Mouse (Mus musculus): ENCODE data around the gene Miox. TPM values are rescaled to one million over a fixed set of nuclear protein-coding genes. Genes with fewer than 3 reads are reported as not detected.
A peak's percentile ranks its signal among the peaks of the same experiment; 100 is the strongest.

The Miox gene
- polyA plus RNA-seq, 1 experiment from 2014 or later, result not detected

GRCm38 (mm10) chr15:89350447-89350846, 16.2 kb downstream of the Miox start:
- Histone ChIP-seq H3K4me3 (ENCODE audit: low read depth, low read length) (no peak overlapping the region), H3K9me3 (ENCODE audit: control insufficient read depth, low read length) (no peaks in the 10 kb centered on the region), H3K36me3 (ENCODE audit: control insufficient read depth, insufficient read depth, low read length) (peaks cover 19% of the 10 kb centered on the region), H3K4me1 (replicated peaks; ENCODE audit: control insufficient read depth, insufficient read depth) (peaks cover 2% of the 10 kb centered on the region; the same call in 1 of the 2 replicates), H3K9ac (ENCODE audit: low read length) (no peak overlapping the region), H3K27ac (replicated peaks) (no peak overlapping the region), H3K4me2 (replicated peaks; ENCODE audit: low read depth) (no peak overlapping the region), H3K27me3 (ENCODE audit: control insufficient read depth, insufficient read depth, low read length) (no peaks in the 10 kb centered on the region)
- TF ChIP-seq EP300 (optimal IDR thresholded peaks at IDR 0.05) (no peak), CTCF (IDR thresholded peaks at IDR 0.05; ENCODE audit: low read depth) (no peak)
- DNase-seq (ENCODE audit: low spot score) (no peak), ATAC-seq (ENCODE audit: low FRiP score, low TSS enrichment) (no peak)
- WGBS, result 76% methylated on average over 5 of the region's 5 CpGs

DNA sequence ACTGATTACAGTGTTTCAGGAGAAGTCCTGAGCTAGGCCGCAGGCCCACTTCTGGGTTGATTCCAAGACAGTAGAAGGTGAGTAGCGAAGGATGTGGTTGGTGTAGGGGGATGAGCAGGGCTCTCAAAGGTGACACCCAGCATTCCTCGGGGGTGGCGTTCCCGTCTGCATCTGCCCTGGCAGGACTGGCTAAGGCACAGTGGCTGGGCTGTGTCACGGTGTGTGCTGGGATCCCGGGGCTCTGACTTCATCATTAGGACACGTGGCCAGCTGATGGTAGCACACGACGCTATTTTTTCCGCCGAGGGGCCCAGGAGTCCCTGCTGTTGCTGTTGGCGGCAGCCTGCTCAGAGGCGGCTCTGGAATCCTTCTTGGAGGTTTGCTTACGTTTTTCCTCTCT, 17.1 kb downstream of the Miox start:
- H3K9me3 ChIP-seq (ENCODE audit: control insufficient read depth, low read length), result no peaks in the 10 kb centered on the region
- TF ChIP-seq EP300 (optimal IDR thresholded peaks at IDR 0.05), result no peak
- TF ChIP-seq CTCF (IDR thresholded peaks at IDR 0.05; ENCODE audit: low read depth), result no peak
- H3K9ac ChIP-seq (ENCODE audit: low read length), result no peak overlapping the region
- ATAC-seq (ENCODE audit: low FRiP score, low TSS enrichment) (no peak), DNase-seq (ENCODE audit: low spot score) (no peak)
- peaks cover 2% of the 10 kb centered on the region; the same call in 1 of the 2 replicates for H3K4me1 ChIP-seq (replicated peaks; ENCODE audit: control insufficient read depth, insufficient read depth)
- H3K27me3 ChIP-seq (ENCODE audit: control insufficient read depth, insufficient read depth, low read length), result no peaks in the 10 kb centered on the region
- peaks cover 19% of the 10 kb centered on the region for H3K36me3 ChIP-seq (ENCODE audit: control insufficient read depth, insufficient read depth, low read length)
- H3K4me2 ChIP-seq (replicated peaks; ENCODE audit: low read depth), result no peak overlapping the region
- H3K27ac ChIP-seq (replicated peaks), result no peak overlapping the region
- WGBS, result 86% methylated on average over 15 of the region's 15 CpGs
- H3K4me3 ChIP-seq (ENCODE audit: low read depth, low read length), result no peak overlapping the region

GRCm38 (mm10) chr15:89352054-89352453, 17.9 kb downstream of the Miox start:
- no peak overlapping the region for H3K4me3 ChIP-seq (ENCODE audit: low read depth, low read length)
- TF ChIP-seq EP300 (optimal IDR thresholded peaks at IDR 0.05) (no peak), CTCF (IDR thresholded peaks at IDR 0.05; ENCODE audit: low read depth) (no peak)
- no peaks in the 10 kb centered on the region for H3K27me3 ChIP-seq (ENCODE audit: control insufficient read depth, insufficient read depth, low read length)
- ATAC-seq (ENCODE audit: low FRiP score, low TSS enrichment) (no peak), DNase-seq (ENCODE audit: low spot score) (no peak)
- H3K27ac ChIP-seq (replicated peaks), result no peak overlapping the region
- H3K9ac ChIP-seq (ENCODE audit: low read length), result no peak overlapping the region
- no peak overlapping the region for H3K4me2 ChIP-seq (replicated peaks; ENCODE audit: low read depth)
- WGBS, result 85% methylated on average over 14 of the region's 14 CpGs
- no peaks in the 10 kb centered on the region for H3K9me3 ChIP-seq (ENCODE audit: control insufficient read depth, low read length)
- peaks cover 2% of the 10 kb centered on the region; the same call in 1 of the 2 replicates for H3K4me1 ChIP-seq (replicated peaks; ENCODE audit: control insufficient read depth, insufficient read depth)
- peaks cover 19% of the 10 kb centered on the region for H3K36me3 ChIP-seq (ENCODE audit: control insufficient read depth, insufficient read depth, low read length)

GRCm38 (mm10) chr15:89352795-89353194, 18.6 kb downstream of the Miox start:
- no peaks in the 10 kb centered on the region for H3K9me3 ChIP-seq (ENCODE audit: control insufficient read depth, low read length)
- 93% methylated on average over 12 of the region's 12 CpGs for WGBS
- DNase-seq (ENCODE audit: low spot score) (no peak), ATAC-seq (ENCODE audit: low FRiP score, low TSS enrichment) (no peak)
- no peak overlapping the region for H3K4me2 ChIP-seq (replicated peaks; ENCODE audit: low read depth)
- no peak overlapping the region for H3K27ac ChIP-seq (replicated peaks)
- peaks cover 2% of the 10 kb centered on the region; the same call in 1 of the 2 replicates for H3K4me1 ChIP-seq (replicated peaks; ENCODE audit: control insufficient read depth, insufficient read depth)
- H3K36me3 ChIP-seq (ENCODE audit: control insufficient read depth, insufficient read depth, low read length), result peaks cover 19% of the 10 kb centered on the region
- TF ChIP-seq CTCF (IDR thresholded peaks at IDR 0.05; ENCODE audit: low read depth), result no peak
- H3K27me3 ChIP-seq (ENCODE audit: control insufficient read depth, insufficient read depth, low read length), result no peaks in the 10 kb centered on the region
- no peak overlapping the region for H3K4me3 ChIP-seq (ENCODE audit: low read depth, low read length)
- H3K9ac ChIP-seq (ENCODE audit: low read length), result no peak overlapping the region

- WGBS, result 94% methylated on average over 16 of the region's 16 CpGs
- DNase-seq (ENCODE audit: low spot score) (no peak), ATAC-seq (ENCODE audit: low FRiP score, low TSS enrichment) (no peak)
- Histone ChIP-seq H3K27me3 (ENCODE audit: control insufficient read depth, insufficient read depth, low read length) (no peaks in the 10 kb centered on the region), H3K4me2 (replicated peaks; ENCODE audit: low read depth) (no peak overlapping the region), H3K4me1 (replicated peaks; ENCODE audit: control insufficient read depth, insufficient read depth) (peaks cover 2% of the 10 kb centered on the region; the same call in 1 of the 2 replicates), H3K9ac (ENCODE audit: low read length) (no peak overlapping the region), H3K27ac (replicated peaks) (no peak overlapping the region), H3K4me3 (ENCODE audit: low read depth, low read length) (no peak overlapping the region), H3K9me3 (ENCODE audit: control insufficient read depth, low read length) (no peaks in the 10 kb centered on the region), H3K36me3 (ENCODE audit: control insufficient read depth, insufficient read depth, low read length) (peaks cover 19% of the 10 kb centered on the region)
- TF ChIP-seq CTCF (IDR thresholded peaks at IDR 0.05; ENCODE audit: low read depth) (no peak), EP300 (optimal IDR thresholded peaks at IDR 0.05) (no peak)
These were observed 19.6 kb downstream of the Miox start for GRCm38 (mm10) chr15:89353837-89354236.

GRCm38 (mm10) chr15:89354455-89354854, 20.3 kb downstream of the Miox start:
- Histone ChIP-seq H3K9me3 (ENCODE audit: control insufficient read depth, low read length) (no peaks in the 10 kb centered on the region), H3K4me3 (ENCODE audit: low read depth, low read length) (peak overlapping the region; percentile 76), H3K4me1 (replicated peaks; ENCODE audit: control insufficient read depth, insufficient read depth) (peaks cover 2% of the 10 kb centered on the region; the same call in 1 of the 2 replicates), H3K9ac (ENCODE audit: low read length) (peak overlapping the region; percentile 88; the same call in 1 of the 2 replicates), H3K36me3 (ENCODE audit: control insufficient read depth, insufficient read depth, low read length) (peaks cover 19% of the 10 kb centered on the region), H3K4me2 (replicated peaks; ENCODE audit: low read depth) (peak overlapping the region; percentile 58), H3K27me3 (ENCODE audit: control insufficient read depth, insufficient read depth, low read length) (no peaks in the 10 kb centered on the region), H3K27ac (replicated peaks) (no peak overlapping the region)
- DNase-seq (ENCODE audit: low spot score) (no peak), ATAC-seq (ENCODE audit: low FRiP score, low TSS enrichment) (no peak)
- no peak for TF ChIP-seq EP300 (optimal IDR thresholded peaks at IDR 0.05)
- no peak for TF ChIP-seq CTCF (IDR thresholded peaks at IDR 0.05; ENCODE audit: low read depth)
- 60% methylated on average over 7 of the region's 7 CpGs for WGBS
